Mouse (Mus musculus) frontal cortex, postnatal 14 days (tissue): ENCODE measurements around the gene Gga2.

Experiments used
- DNase-seq, 2 experiments: peaks; one replicate each; pipeline ENCODE4 v3.0.0; 2022; ENCODE audit warnings: low spot score in 2 of 2

The Gga2 gene

DNA sequence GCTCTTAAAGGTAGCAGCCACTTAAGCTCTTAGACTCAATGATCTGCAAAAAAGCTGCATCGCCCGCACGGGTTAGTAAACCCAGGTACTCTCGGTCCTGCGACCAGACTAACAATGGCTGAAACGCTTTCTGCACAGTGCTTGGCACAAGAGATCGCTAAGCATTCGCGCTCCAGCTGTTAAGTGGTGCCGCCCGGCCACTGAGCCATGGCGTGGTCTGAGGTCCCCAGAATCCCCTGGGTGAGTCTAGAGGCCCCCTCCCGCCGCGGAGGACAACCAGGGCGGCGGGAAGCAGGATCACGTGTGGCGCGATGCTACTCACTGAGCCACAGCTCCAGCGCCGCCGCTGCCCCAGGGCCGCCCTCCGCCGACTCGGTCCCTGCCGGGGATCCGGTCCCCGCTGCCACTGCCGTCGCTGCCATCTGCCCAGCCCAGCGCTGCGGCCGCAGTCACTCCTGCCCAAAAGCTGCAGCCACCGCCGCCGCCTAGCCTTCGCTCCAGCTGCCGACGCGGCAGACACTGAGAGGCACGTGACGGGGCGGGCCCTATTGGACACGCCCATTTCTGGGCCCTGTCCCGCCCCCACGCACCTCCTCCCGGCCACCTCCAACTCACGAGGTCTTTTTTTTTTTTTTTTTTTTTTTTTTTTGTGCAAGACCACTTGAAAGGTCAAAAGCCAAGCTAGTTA lies at the start of gene Gga2:
Gga2 (minus strand) TSS at position 556 of the 688 bp plus-strand sequence.
- peak; percentile 77 to 80 for DNase-seq

DNA sequence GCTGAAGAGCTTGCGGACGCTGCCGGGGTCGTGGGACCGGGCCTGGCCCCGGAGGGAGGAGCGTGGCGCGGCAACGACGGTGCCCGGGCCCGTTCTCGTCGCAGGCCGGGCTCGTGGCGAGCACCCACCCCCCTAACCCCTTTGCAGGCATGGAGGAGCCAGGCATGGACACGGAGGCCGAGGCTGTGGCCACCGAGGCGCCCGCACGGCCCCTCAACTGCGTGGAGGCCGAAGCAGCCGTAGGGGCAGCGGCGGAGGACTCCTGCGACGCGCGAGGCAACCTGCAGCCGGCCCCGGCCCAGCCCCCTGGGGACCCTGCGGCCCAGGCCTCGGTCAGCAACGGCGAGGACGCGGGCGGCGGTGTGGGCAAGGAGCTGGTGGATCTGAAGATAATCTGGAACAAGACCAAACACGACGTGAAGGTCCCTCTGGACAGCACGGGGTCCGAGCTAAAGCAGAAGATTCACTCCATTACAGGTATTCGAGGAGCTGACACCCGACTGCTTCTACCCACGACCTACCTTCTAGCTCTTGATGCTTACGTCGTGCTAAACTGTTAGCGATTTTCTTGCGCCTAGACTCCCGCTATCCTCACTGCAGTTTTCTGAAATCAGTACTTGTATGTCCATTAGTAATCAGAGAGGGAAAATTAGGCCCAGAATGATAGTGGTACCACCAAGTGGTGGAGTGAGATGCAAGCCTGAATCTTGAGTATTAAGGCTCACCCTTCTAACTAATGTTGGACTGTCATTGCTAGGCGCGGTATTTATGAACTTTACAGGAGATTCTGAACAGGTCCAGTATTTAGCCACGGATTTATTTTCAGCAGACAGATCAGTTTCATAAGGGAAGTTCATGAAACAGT lies 46.7 kb upstream of the Gga2 start:
- peak in 1 of 2 experiments; percentile 12 for DNase-seq

DNA sequence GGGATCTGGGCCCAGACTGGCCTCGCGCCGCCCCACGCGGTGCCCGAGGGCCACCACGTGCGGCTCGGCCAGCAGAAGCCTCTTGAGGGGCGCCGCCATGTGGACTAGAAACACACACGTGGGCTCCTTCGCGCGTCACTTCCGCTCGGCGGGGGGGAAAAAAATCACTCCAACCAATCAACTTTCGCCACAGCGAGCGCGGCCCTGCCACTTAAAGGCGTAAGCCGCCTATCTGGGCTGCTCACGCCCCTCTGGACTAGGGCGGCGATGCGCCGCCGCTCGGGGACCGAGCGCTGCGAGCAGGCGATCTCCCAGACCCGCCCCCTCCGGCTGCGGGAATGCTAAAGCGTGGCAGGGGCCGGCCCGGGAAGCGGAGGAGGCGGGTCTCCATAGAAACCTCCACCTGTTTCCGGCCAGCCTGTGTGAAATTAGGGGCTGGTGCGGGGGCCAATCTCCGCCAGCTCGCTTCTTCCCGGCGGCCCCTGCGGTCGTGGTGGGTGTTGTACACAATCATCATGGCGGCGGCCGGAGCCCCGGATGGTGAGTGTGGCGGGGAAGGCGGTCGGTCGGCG lies 46.0 kb upstream of the Gga2 start, which contains the start of the genes Ubfd1 and Ears2:
Ubfd1 (plus strand) TSS at position 231 of the 572 bp plus-strand sequence.
Ears2 (minus strand) TSS at position 319 of the 572 bp plus-strand sequence.
- peak; percentile 95 to 97 for DNase-seq

DNA sequence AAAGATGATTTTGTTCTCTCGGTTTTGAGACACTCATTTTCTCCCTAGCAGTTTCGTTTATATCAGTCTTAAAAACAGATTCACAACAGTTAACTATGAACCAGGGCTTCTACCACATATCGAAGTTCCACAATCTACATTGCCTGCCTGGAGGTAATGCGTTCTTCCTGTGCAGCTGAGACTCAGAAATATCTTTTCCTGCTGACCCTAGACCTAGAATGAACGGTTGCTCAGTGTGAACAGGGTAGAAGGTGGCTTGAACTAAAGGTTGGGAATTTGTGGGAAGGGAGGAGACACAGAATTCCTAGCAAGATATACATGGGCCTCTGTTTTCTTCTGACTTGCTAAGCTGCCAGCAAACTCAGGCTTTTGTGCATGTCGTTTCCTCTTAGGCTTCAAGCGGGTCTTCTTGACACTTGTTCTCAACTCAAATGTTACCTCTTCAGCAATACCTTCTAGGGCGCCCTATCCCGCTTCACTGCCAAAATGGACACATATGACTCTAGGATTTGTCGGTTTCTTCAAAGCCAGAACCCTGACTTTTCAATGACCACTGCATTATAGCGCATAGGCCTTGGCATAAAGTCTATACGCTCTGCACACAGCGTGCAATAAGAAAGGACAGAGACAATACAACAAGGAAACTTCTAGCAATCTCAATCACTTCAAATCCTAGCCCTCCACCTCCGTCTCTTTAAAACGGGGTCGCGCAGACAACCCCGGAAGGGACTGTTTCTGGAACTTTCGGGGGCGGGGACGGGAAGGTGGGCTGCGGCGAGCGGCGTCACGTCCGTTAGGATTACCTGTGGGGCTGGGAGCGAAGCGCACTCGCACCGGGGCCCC lies 45.3 kb upstream of the Gga2 start:
- no peak for DNase-seq

DNA sequence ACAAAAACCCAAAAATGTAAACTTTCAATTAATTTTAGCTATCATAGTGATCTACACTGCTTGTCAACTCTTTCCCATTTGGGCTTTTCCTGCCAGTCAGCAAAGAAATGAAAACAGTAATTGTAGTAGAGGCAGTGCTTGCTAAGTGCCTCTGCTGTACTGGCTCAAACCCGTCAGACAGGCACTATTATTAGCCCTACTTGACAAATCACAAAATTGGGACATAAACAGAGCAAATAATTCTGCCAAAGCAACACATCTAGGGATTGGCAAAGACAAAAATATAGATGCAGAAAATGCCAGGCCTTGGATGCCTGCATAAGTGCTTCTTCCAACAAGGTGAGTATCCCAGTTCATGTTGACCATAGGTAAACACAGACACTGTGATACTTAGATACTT lies 44.6 kb upstream of the Gga2 start:
- DNase-seq: no peak

DNA sequence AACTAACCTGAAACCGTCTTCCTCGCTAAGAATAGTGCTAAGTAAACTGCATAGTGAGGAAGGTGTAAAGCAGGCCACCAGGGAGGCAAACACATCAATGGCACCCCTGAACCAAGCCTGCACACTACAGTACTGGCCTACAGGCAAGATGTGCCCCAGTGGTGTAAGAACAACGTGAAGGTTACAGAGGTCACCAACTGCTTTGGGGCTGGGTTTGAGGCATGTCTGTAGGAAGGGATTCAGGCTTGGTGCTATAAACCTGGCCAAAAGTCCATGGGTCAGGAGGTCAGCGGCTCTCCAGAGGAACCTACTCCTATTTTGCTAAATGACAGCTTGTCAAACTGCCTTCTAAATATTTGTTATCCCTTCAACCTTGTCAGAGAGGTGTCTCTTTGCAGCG lies 35.6 kb upstream of the Gga2 start:
- DNase-seq: no peak

DNA sequence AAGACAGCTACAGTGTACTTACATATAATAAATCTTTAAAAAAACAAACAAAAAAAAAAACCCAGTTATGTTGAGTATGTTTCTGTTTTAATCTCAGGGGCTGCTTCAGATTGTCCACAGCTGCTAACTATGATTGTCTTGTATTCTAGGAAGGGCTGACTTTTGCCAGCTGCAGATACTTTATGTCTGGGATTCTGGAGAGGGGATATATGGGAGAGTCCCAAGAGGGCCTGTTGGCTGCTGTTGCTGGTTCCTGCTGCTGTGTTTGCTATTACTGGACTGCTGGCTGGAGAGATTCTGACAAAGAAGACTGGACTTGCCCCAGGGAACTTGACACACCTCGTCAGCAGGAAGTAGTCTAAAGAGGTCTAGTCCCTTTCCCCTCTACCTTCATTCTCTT lies 29.8 kb upstream of the Gga2 start:
- DNase-seq: no peak

DNA sequence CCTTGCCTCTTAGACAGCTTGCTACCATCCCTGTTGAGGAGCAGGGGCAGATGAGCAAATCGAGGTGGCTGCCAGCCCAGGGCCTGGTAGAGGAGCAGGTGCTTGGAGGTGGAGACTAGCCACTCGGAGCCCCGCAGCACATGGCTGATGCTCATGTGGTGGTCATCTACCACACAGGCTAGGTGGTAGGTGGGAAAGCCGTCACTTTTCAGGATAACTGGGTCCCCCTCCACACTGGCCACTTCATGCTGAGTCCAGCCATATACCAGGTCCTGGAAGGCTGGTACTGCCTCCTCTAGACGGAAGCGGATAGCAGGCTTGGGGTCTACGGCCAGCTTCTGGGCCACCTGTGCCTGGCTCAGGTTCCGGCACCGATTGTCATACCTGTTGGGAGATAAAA lies 27.2 kb upstream of the Gga2 start:
- no peak for DNase-seq

DNA sequence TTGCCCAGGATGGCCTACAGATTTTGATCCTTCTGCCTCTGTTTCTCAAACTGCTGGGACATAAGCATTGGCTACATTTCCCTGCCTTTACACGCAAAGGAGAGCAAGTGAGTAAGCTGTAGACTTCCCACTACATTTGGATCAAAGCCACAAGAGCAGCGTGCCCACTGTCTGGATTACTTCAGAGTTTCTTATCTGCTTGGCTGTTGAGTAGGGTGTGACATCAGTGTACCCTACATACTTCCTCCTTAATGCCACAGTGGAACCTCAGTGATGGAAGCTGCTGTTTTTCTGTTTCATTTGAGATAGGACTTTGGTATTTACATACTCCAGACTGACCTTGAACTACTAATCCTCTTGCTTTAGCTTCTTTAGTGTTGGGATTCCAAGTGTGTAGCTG lies 25.8 kb upstream of the Gga2 start:
- no peak for DNase-seq

DNA sequence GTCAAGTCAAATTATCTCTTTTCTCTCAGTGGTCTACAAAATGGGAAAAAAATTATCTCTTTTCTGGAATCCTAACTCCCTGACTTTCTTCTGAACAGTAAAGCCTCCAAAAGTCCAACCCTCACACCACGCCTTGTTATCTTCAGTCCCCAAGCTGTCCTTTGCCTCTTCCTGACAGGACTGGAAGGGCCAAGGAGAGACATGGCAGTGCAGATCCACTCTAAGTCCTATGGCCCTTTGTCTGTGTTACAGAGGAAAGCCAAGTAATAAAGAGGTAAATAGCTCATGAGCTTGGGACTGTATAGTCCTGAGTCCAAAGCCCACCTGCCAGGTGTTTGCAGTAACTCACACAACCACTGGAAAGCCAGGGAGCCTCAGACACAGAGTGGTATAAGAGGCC lies 24.7 kb upstream of the Gga2 start:
- DNase-seq: no peak

DNA sequence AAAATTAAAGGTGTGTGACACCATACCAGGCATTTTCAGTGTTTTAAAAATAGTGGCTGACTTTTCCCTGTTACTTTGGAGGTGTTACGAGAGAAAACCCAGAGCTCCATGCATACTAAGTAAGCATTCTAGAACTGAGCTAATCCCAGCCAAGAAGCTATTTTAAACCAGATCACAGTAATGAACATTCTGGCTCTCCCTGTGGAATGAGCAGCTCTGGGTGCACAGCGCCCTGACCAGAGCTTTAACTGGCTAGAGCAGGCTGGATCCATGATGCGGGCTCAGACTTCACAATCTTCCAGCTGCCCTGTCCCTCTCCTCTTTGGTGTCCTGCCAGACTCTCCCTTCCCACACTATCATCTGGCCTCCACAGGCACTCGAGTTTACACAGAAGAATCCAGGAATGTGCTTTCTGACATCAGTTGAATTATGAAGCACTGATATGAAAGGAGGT lies 24.2 kb upstream of the Gga2 start:
- DNase-seq: no peak

DNA sequence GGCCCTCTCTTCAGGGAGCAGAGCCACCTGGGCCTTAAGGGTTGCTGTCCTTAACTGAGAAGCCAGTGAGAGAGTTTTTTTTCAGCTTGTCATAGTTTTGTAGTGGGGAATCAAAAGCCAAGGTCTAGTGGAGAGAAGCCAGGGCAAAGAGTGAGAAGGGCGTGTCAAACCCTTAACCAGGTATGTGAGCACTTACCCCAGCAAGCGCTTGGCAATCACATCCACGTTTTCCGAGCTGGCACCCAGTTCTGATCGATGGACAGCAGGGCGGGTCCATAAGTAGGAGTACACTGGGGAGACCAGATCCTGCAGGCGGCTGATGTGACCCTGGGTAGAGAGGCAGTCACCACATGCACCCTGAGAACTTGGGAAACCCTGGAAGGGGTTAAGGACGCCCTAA lies 23.1 kb upstream of the Gga2 start:
- no peak for DNase-seq

DNA sequence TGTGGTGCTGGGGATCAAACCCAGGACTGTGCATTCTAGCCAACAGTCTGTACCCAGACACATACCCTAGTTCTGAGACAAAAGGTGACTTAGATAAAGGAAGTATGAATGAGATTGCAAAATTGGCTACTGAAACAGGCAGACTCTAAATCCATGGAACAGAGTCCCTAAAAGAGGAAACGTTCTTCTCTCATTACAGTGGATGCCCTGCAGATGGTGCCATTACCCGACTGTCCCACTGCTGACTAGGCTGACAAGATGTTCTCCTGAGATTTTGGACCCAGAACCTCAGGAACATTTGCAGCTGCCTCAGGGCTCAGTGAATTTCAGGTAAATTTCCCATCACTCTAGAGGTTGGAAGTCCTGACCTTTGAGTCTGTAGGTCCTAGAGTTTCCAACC lies 13.3 kb upstream of the Gga2 start:
- DNase-seq: no peak

DNA sequence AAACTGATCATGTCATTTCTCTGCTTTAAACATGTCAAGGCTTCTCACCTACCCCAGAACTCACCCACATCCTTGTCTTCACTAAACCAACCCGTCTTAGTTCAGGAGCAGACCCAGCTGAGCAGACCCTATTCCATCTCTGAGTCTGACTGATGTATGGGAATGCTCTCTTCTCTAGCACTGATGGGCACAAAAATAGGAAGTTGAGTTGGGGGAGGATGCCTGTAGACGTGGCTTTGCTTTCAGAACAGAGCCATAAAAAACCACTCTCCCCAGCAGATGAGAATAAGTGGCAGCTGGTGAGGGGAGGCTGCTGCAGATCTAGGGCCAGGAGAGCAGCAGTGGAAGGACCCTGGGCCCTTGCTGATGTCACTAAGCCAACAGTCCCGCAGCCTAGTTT lies 12.3 kb upstream of the Gga2 start:
- no peak for DNase-seq

DNA sequence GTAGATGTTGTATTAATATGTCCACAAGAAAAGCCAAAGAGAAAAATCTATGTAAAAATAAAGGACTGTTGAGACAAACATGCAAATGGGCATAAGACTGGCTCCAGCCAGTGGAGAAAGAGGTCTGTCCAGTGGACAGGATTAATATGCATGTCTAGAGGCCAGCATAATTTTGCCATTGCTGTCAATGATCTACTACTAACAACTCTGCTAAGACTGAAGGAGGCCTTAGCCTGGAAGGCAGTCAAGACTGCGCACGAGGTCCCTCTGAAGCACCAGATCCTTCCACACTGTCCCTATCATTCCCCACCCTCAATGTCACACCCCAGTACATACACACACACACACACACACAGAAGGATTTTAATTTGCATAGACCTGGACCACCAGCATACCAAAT lies 1.1 kb upstream of the Gga2 start:
- DNase-seq: no peak

DNA sequence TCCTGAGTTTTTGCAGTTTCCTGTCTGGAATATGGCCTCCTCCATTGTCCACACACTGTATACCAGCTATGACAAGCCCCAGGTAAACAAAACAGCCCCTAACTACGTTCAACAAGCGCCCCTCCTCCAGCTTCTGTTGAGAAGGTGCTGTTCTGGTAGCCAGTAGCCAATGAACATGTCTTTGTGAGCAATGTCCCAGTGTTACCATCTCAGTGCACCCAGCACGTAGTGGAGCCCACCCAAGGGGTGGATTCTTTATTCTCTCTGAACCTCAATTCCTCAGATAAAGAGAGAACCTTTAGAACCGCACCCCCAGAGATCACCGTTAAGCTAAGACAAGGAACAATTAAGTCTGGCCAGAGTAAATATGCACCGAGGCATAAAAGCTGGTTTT lies 752 bp downstream of the Gga2 start:
- no peak for DNase-seq

DNA sequence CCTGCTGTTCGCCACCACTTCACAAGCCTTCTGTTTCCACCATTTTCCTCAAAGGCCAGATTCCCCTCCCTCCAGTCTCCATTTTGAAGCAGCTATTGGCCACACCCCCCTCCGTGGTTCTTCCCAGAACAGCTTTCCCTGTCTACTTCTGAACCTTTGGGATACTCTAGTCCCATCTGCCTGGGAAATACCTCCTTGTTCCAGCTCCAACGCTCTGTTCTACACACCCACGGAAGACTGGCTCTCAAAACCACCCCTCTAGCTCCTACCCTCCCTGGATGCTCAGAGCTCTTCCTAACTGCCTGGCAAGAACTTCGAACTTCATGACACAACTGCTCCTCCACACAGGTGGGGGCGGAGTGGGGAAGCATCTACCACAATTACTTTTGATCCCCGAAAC lies 2.0 kb downstream of the Gga2 start:
- peak; percentile 18 to 35 for DNase-seq

DNA sequence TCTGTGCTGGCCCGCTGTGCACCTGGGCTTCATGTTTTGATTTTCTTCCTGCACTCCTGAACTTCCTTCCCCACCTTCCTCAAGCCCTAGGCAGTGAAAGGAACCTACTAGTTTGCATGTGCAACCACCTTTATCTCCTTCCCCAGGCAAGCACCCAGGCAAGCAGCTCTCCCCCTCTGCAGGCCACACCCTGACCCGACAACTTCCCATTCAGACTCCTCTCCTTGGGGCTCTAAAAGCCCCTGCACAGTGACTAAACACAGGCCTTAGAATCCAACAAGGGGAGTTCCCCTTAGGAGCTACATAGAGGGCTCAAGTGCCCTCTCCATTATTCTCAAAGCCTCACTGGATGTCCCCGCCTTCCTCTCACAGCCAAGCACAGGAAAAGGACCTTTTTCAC lies 2.8 kb downstream of the Gga2 start:
- DNase-seq: no peak

DNA sequence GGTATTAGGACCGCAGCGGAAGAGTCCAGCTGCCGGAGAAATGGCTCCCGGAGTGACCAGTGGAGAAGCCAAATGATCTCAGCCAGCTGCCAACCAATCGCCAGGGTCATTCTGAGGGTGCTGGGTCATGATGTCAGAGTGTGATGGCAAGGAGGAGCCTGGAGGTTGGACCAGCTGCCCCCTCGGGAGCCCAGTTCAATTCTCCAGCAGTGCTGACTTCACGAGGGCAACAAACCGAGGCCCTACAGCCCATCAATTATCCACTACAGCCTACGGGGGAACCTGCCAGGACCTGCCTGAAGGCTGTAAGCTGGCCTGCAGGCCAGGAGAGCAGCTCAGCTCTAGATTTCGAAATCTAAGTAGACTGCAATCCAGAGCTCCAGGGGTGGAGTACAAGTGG lies 5.3 kb downstream of the Gga2 start:
- DNase-seq: no peak

DNA sequence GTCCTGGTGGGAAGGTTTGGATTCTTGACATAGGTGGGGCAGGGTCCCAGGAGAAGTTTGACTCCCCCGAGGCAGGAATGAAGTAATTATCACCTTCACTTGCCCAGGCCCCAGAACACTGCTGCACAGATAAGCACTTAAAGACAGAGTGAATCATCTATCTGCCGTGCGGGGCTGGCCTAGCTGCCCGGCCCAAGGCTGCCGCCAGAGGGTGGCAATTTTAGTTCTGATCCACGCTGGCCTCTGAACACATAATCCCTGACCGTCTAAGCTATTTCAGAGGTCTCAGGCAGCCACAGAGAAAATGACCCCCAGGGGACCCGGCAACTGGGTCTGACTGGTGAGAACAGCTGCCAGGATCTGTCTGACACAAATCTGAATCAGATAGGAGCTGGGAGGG lies 5.9 kb downstream of the Gga2 start:
- no peak for DNase-seq

DNA sequence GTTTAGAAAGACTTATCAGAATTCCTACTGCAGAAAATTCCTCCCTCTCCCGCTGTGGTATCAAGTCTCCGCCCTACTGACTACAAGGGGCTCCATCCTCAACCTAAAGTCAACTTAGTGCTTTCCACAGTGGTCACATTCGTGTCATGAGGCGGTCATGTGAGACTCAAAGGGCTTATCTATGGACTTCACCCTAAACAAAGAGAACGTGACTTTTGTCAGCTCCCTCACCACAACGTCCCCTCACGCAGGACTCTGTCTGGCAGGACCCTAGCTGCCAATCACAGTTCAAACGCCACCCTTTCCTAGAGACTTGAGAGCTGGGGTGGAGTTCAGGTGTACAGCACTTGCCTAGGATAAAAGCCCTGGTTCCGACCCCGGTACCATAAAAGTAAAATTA lies 8.1 kb downstream of the Gga2 start:
- DNase-seq: no peak

DNA sequence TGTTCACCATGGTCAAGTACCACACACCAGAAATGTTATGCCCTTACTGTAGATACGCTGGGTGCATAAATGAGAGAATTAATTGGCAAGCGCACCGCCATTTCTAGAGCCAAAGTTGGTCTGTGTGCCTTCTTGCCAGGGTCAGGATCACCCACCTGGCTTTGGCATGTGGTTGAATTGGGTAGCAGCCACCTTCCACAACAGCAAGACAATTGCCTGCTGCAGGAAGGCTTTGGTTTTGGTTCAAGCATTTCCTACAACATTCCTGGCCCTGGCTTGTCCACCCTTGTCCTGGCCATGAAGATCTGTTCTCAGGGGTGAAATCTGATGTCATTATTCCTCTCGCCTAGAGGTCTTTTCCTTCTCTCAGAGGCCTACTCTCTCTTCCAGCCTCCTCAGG lies 8.7 kb downstream of the Gga2 start:
- no peak for DNase-seq
